Mouse (Mus musculus) heart, adult 2 months (tissue): ENCODE measurements around the gene Nos1ap. TPM values are rescaled to one million over a fixed set of nuclear protein-coding genes. Genes with fewer than 3 reads are reported as not detected.

Experiments
- DNase-seq, 2 experiments: peaks; one replicate each; pipeline ENCODE4 v3.0.0; 2021
- H3K27ac ChIP-seq: fragments of 200-600 bp; 2 replicates; pipeline ENCODE4 v1.8.1; 2022
- H3K27me3 ChIP-seq: fragments of 200-500 bp; 2 replicates; pipeline ENCODE4 v1.6.1; 2012; ENCODE audit warnings: mild to moderate bottlenecking, low read length, inconsistent platforms, mixed read lengths; ENCODE audit not compliant: control insufficient read depth, insufficient read depth
- H3K36me3 ChIP-seq: fragments of 200-500 bp; 2 replicates; pipeline ENCODE4 v1.6.1; 2012; ENCODE audit warnings: low read length, inconsistent platforms; ENCODE audit not compliant: control insufficient read depth, insufficient read depth
- H3K4me1 ChIP-seq: fragments of 200-500 bp; 2 replicates; pipeline ENCODE4 v1.6.1; 2011; ENCODE audit warnings: low read length; ENCODE audit not compliant: control insufficient read depth, insufficient read depth
- H3K4me3 ChIP-seq: fragments of 200-600 bp; 2 replicates; pipeline ENCODE4 v1.8.1; 2022
- H3K79me2 ChIP-seq: fragments of 200-500 bp; replicated peaks from 2 replicates; pipeline ENCODE4 v1.6.1; 2012; ENCODE audit warnings: mild to moderate bottlenecking, inconsistent platforms, low read length, moderate library complexity, mixed read lengths; ENCODE audit not compliant: control insufficient read depth, insufficient read depth
- H3K9ac ChIP-seq: fragments of 200-500 bp; 2 replicates; pipeline ENCODE4 v1.6.1; 2012; ENCODE audit warnings: low read depth, mild to moderate bottlenecking, control low read depth, inconsistent platforms, low read length, mixed read lengths
- CTCF ChIP-seq: fragments of 200-600 bp; IDR thresholded peaks from 2 replicates; pipeline ENCODE4 v1.8.1; 2022; ENCODE audit warnings: antibody characterized with exemption, mild to moderate bottlenecking, moderate library complexity
- EP300 ChIP-seq: fragments of 200-500 bp; IDR thresholded peaks from 2 replicates; pipeline ENCODE4 v1.6.1; 2011; ENCODE audit warnings: low read depth, low read length, control low read depth; ENCODE audit not compliant: insufficient read depth
- POLR2A ChIP-seq: fragments of 200-500 bp; IDR thresholded peaks from 2 replicates; pipeline ENCODE4 v1.6.1; 2011; ENCODE audit warnings: mild to moderate bottlenecking, low read depth, low read length, control low read depth; ENCODE audit not compliant: insufficient read depth
- WGBS: fragments of 180-500 bp; shearing (Covaris S2); methylation state at CpG from one replicate; pipeline ENCODE4 v1.1.7; 2018; 5-methylcytosine and 5-hydroxymethylcytosine counted together
- intact Hi-C: fragments of 180-260 bp; cut with DNase I; formaldehyde crosslinking; loops from one replicate; pipeline ENCODE4 v1.15.1; 2025
- long read RNA-seq: library from polyadenylated mRNA; stranded (forward); transcript quantifications from one replicate; pipeline ENCODE4 v2.0.0, GENCODE M21; 2021
- polyA plus RNA-seq: library from polyadenylated mRNA; depleted of rRNA; stranded (reverse); fragments of >200 nt; gene quantifications from 2 replicates; pipeline ENCODE4 v1.2.3, GENCODE M21; 2012; rRNA removed
- total RNA-seq, 2 experiments: library from RNA; stranded (reverse); gene quantifications; 2 replicates each; pipeline ENCODE4 v1.2.3; 2021

Nos1ap gene
- 10 to 100 TPM; 22.0 to 24.0 TPM for total RNA-seq
- 10.7 and 11.5 TPM in 2 replicates for polyA plus RNA-seq
- long read RNA-seq, partial matches to known transcripts: 2 of 24 reads
- long read RNA-seq, other reads (novel, unspliced or antisense): 22 of 24 reads

DNA sequence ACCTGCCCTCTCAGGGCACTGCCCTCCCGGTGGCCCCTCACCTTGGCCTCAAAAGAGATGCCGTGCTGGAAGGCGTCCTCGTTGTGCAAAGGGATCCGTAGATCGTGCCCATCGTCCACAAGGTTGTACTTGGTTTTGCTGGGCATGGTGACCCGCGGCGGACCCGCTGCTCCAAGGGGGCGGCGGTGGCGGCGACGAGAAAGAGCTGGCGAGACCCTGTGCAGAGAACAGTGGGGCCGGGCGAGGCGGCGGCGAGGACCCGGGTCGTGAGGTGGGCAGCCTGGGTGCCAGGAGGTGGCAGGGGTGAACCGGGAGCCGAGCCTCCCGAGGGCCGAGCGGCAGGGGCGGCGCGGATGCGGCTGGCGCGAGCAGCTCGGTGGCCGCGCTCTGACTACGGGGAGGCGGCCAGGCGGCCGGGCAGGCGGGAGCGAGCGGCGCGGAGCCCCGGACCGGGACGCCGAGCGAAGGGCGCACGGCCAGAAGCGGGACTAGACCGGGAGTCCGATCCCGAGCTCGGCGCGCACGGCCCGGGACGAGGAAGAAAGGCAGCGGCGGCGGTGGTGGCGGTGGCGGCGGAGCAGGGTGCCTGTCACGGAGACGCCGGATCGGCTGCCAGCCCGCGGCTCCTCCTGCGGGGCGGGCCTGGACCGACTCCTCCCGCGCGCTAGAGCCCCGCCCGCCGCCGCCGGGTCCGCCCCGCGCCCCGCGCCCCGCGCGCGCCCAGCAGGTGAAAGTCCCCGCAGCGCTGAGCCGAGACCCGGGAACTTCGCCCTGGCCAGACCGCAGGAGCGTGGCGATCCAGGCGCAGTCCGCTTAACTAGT lies at the start of gene Nos1ap:
Gene Nos1ap, minus strand, starts transcription at position 643 of the 822 bp plus-strand sequence.
- no peaks in the 10 kb centered on the region for H3K27me3 ChIP-seq
- H3K27ac ChIP-seq: peak within 1 kb of the TSS; percentile 68
- 0 out of 2 replicates have a peak, but pooled peaks cover 1% of the 10 kb centered on the region for H3K4me1 ChIP-seq
- peak within 1 kb of the TSS; percentile 89 for H3K4me3 ChIP-seq
- under 1% methylated on average over 106 of the region's 106 CpGs for WGBS
- no peaks in the 10 kb centered on the region; the same call in 1 of the 2 replicates for H3K79me2 ChIP-seq
- intact Hi-C loops: no loop called here
- peak; percentile 90 to 91 for DNase-seq
- TF ChIP-seq CTCF (no peak), POLR2A (no peak), EP300 (no peak)
- no peaks in the 10 kb centered on the region for H3K36me3 ChIP-seq
- peak within 1 kb of the TSS; percentile 89 for H3K9ac ChIP-seq

DNA sequence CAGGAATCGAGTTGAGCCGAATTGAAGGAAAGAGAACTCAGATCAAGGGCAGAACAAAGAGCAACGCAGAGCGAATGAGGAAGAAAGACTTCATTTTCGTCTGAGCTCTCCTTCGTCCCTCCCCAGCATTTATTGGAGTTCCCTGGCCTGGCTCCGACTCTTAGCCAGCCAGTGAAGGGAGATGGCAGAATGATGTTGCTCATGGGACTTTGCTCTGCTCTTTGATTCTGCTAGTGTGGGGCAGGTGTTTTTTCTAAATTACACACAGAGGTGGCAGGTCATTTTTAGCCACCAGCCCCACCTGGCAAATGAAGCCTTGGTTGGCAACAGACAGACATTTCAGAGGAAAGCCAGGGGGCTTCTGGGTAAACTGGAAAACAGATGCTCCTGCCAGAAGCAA lies 49.3 kb upstream of the Nos1ap start:
- WGBS: 85% methylated on average over 7 of the region's 7 CpGs
- Histone ChIP-seq H3K36me3 (no peaks in the 10 kb centered on the region), H3K9ac (no peak overlapping the region), H3K79me2 (no peaks in the 10 kb centered on the region), H3K27me3 (no peaks in the 10 kb centered on the region), H3K27ac (no peak overlapping the region), H3K4me1 (no peaks in the 10 kb centered on the region), H3K4me3 (no peak overlapping the region)
- no peak for DNase-seq
- intact Hi-C loops: no loop called here
- TF ChIP-seq EP300 (no peak), CTCF (no peak), POLR2A (no peak)

- H3K27me3 ChIP-seq: no peaks in the 10 kb centered on the region
- 71% methylated on average over 4 of the region's 4 CpGs for WGBS
- H3K36me3 ChIP-seq: no peaks in the 10 kb centered on the region
- TF ChIP-seq CTCF: no peak
- no peak for TF ChIP-seq POLR2A
- TF ChIP-seq EP300: no peak
- no peaks in the 10 kb centered on the region for H3K79me2 ChIP-seq
- H3K27ac ChIP-seq: no peak overlapping the region
- H3K4me1 ChIP-seq: no peaks in the 10 kb centered on the region; the same call in 1 of the 2 replicates
- DNase-seq: no peak
- H3K4me3 ChIP-seq: no peak overlapping the region
- intact Hi-C loops: loop anchor here (1.0 kb wide), 1 partner anchor 206 kb away; no protein-coding TSS in a partner anchor
- H3K9ac ChIP-seq: no peak overlapping the region
Measured at GRCm38 (mm10) chr1:170632856-170633255, 43.2 kb upstream of the Nos1ap start.

DNA sequence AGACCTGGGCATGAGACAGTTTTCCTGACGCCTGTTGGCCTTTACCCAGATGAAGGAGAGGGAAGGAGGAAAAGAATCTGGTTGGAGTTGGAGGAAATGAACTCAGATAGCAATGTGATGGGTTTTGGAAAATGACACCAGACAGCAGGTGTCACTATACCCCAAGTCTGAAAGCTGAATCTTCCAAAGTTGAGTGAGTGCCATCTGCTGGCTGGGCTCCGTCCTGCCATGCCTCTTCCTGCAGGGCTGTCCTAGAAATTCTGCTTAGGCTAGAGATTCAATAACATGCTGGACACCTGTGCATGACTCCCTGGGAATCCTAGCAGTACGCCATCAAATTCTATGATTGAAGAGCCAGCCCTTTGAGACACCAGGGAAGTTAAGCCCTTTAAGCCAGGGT lies 42.7 kb upstream of the Nos1ap start:
- peak; percentile 73 to 77 for DNase-seq
- H3K4me3 ChIP-seq: no peak overlapping the region
- H3K79me2 ChIP-seq: no peaks in the 10 kb centered on the region
- H3K4me1 ChIP-seq: no peaks in the 10 kb centered on the region; the same call in 1 of the 2 replicates
- no peaks in the 10 kb centered on the region for H3K27me3 ChIP-seq
- no peak overlapping the region for H3K27ac ChIP-seq
- H3K9ac ChIP-seq: no peak overlapping the region
- TF ChIP-seq POLR2A (no peak), CTCF (peak; percentile 98), EP300 (peak; percentile 96)
- whole genome bisulfite sequencing: 10% methylated on average over 3 of the region's 3 CpGs
- H3K36me3 ChIP-seq: no peaks in the 10 kb centered on the region
- intact Hi-C loops: loop anchor here (1.0 kb wide), 1 partner anchor 207 kb away; no protein-coding TSS in a partner anchor

DNA sequence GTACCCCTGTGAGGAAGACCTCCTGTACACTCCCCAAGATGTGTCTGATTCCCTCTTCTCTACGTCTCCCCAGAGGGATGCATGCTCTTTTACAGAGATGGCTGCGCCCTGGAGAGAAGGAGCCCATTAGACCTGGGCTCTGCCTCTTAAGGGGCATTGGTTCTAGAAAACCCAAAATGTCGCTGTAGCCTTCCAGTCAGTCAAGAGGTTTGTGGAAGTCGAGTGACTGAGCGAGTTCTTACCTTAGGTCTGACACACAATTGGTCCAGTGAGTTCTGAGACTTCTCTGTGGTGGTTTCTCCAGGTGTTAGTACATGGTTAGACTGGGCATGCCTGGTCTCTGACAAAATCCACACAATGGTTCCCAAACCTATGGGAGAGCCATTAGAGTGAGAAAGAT lies 41.9 kb upstream of the Nos1ap start:
- 92% methylated on average over 5 of the region's 5 CpGs for WGBS

GRCm38 (mm10) chr1:170630489-170630888 lies 40.8 kb upstream of the Nos1ap start:
- H3K27me3 ChIP-seq: no peaks in the 10 kb centered on the region
- H3K9ac ChIP-seq: no peak overlapping the region
- no peaks in the 10 kb centered on the region; the same call in 1 of the 2 replicates for H3K4me1 ChIP-seq
- no peaks in the 10 kb centered on the region for H3K36me3 ChIP-seq
- no peak overlapping the region for H3K4me3 ChIP-seq
- WGBS: 73% methylated on average over 4 of the region's 4 CpGs
- no peaks in the 10 kb centered on the region for H3K79me2 ChIP-seq
- DNase-seq: no peak
- TF ChIP-seq CTCF (no peak), EP300 (no peak), POLR2A (no peak)
- H3K27ac ChIP-seq: no peak overlapping the region
- intact Hi-C loops: no loop called here

More for the DNA sequence above, 41.9 kb upstream of the Nos1ap start:
- intact Hi-C loops: no loop called here
- Histone ChIP-seq H3K27ac (no peak overlapping the region), H3K36me3 (no peaks in the 10 kb centered on the region), H3K9ac (no peak overlapping the region), H3K4me1 (no peaks in the 10 kb centered on the region; the same call in 1 of the 2 replicates), H3K4me3 (no peak overlapping the region), H3K27me3 (no peaks in the 10 kb centered on the region), H3K79me2 (no peaks in the 10 kb centered on the region)
- TF ChIP-seq POLR2A (no peak), EP300 (no peak), CTCF (no peak)
- DNase-seq: no peak
